Mouse (Mus musculus): ENCODE measurements around the gene Shank3.

GRCm38 (mm10) chr15:89473370-89473769, 26.1 kb upstream of the Shank3 start:
- TF ChIP-seq POLR2A (IDR thresholded peaks at IDR 0.05; ENCODE audit: insufficient read depth, low read depth, low read length) (no peak), CTCF (IDR thresholded peaks at IDR 0.05) (no peak), EP300 (IDR thresholded peaks at IDR 0.05; ENCODE audit: insufficient read depth, low read depth, low read length) (no peak)
